Mouse (Mus musculus): Measurements from ENCODE around the gene Abraxas2. TPM values are rescaled to one million over a fixed set of nuclear protein-coding genes. Genes with fewer than 3 reads are reported as not detected.

Abraxas2 gene
- polyA plus RNA-seq, 1 experiment from 2014 or later: 35.7 TPM

GRCm38 (mm10) chr7:132925227-132925626 lies 66.2 kb downstream of the Abraxas2 start:
- Histone ChIP-seq H3K4me3 (ENCODE audit: low read length) (no peak overlapping the region), H3K4me2 (ENCODE audit: low read length) (no peak overlapping the region), H3K4me1 (ENCODE audit: control insufficient read depth, insufficient read depth, low read depth, low read length) (peaks cover 1% of the 10 kb centered on the region; the same call in 1 of the 2 replicates), H3K27me3 (replicated peaks; ENCODE audit: control insufficient read depth, insufficient read depth, low read length) (no peaks in the 10 kb centered on the region; the same call in 1 of the 2 replicates), H3K9me3 (ENCODE audit: control insufficient read depth, low read length) (no peaks in the 10 kb centered on the region), H3K36me3 (ENCODE audit: control insufficient read depth, insufficient read depth, low read length) (no peaks in the 10 kb centered on the region), H3K27ac (ENCODE audit: low read depth, low read length) (no peak overlapping the region), H3K9ac (ENCODE audit: low read depth, low read length) (no peak overlapping the region)
- no peak for ATAC-seq
- WGBS: 90% methylated on average over 2 of the region's 2 CpGs

- WGBS: 59% methylated on average over 3 of the region's 3 CpGs
- Histone ChIP-seq H3K4me2 (ENCODE audit: low read length) (no peak overlapping the region), H3K27ac (ENCODE audit: low read depth, low read length) (no peak overlapping the region), H3K4me3 (ENCODE audit: low read length) (no peak overlapping the region), H3K9ac (ENCODE audit: low read depth, low read length) (no peak overlapping the region), H3K9me3 (ENCODE audit: control insufficient read depth, low read length) (no peaks in the 10 kb centered on the region), H3K36me3 (ENCODE audit: control insufficient read depth, insufficient read depth, low read length) (no peaks in the 10 kb centered on the region), H3K4me1 (ENCODE audit: control insufficient read depth, insufficient read depth, low read depth, low read length) (peaks cover 5% of the 10 kb centered on the region), H3K27me3 (replicated peaks; ENCODE audit: control insufficient read depth, insufficient read depth, low read length) (no peaks in the 10 kb centered on the region; the same call in 1 of the 2 replicates)
- ATAC-seq: no peak
Measured at GRCm38 (mm10) chr7:132927201-132927600, 68.2 kb downstream of the Abraxas2 start.

GRCm38 (mm10) chr7:132930055-132930454 lies 71.0 kb downstream of the Abraxas2 start:
- H3K4me1 ChIP-seq (ENCODE audit: control insufficient read depth, insufficient read depth, low read depth, low read length): peaks cover 14% of the 10 kb centered on the region
- peak overlapping the region; percentile 65 for H3K4me2 ChIP-seq (ENCODE audit: low read length)
- peak overlapping the region; percentile 86 for H3K4me3 ChIP-seq (ENCODE audit: low read length)
- ATAC-seq: no peak
- H3K36me3 ChIP-seq (ENCODE audit: control insufficient read depth, insufficient read depth, low read length): no peaks in the 10 kb centered on the region
- H3K9me3 ChIP-seq (ENCODE audit: control insufficient read depth, low read length): no peaks in the 10 kb centered on the region
- no peaks in the 10 kb centered on the region for H3K27me3 ChIP-seq (replicated peaks; ENCODE audit: control insufficient read depth, insufficient read depth, low read length)
- H3K9ac ChIP-seq (ENCODE audit: low read depth, low read length): no peak overlapping the region; the same call in 1 of the 2 replicates
- WGBS: 89% methylated on average over 5 of the region's 5 CpGs
- no peak overlapping the region for H3K27ac ChIP-seq (ENCODE audit: low read depth, low read length)

GRCm38 (mm10) chr7:132930850-132931559 lies 72.0 kb downstream of the Abraxas2 start, which contains the start of gene Zranb1:
Gene Zranb1, plus strand, starts transcription at chr7:132931142.
- peak within 1 kb of the TSS; percentile 86 for H3K4me3 ChIP-seq (ENCODE audit: low read length)
- H3K27ac ChIP-seq (ENCODE audit: low read depth, low read length): peak within 1 kb of the TSS; percentile 99
- H3K4me1 ChIP-seq (ENCODE audit: control insufficient read depth, insufficient read depth, low read depth, low read length): peaks cover 14% of the 10 kb centered on the region
- no peaks in the 10 kb centered on the region for H3K36me3 ChIP-seq (ENCODE audit: control insufficient read depth, insufficient read depth, low read length)
- ATAC-seq: peak; percentile 100
- no peaks in the 10 kb centered on the region for H3K27me3 ChIP-seq (replicated peaks; ENCODE audit: control insufficient read depth, insufficient read depth, low read length)
- peak within 1 kb of the TSS; percentile 92 for H3K9ac ChIP-seq (ENCODE audit: low read depth, low read length)
- under 1% methylated on average over 69 of the region's 93 CpGs for WGBS
- H3K4me2 ChIP-seq (ENCODE audit: low read length): peak within 1 kb of the TSS; percentile 65
- no peaks in the 10 kb centered on the region for H3K9me3 ChIP-seq (ENCODE audit: control insufficient read depth, low read length)

GRCm38 (mm10) chr7:132931560-132932351 lies 72.7 kb downstream of the Abraxas2 start:
- under 1% methylated on average over 41 of the region's 55 CpGs for WGBS
- H3K9me3 ChIP-seq (ENCODE audit: control insufficient read depth, low read length): no peaks in the 10 kb centered on the region
- H3K27me3 ChIP-seq (replicated peaks; ENCODE audit: control insufficient read depth, insufficient read depth, low read length): no peaks in the 10 kb centered on the region
- ATAC-seq: no peak
- H3K4me1 ChIP-seq (ENCODE audit: control insufficient read depth, insufficient read depth, low read depth, low read length): peaks cover 14% of the 10 kb centered on the region
- H3K27ac ChIP-seq (ENCODE audit: low read depth, low read length): peak overlapping the region; percentile 99
- no peaks in the 10 kb centered on the region for H3K36me3 ChIP-seq (ENCODE audit: control insufficient read depth, insufficient read depth, low read length)
- H3K4me3 ChIP-seq (ENCODE audit: low read length): peak overlapping the region; percentile 86
- H3K4me2 ChIP-seq (ENCODE audit: low read length): peak overlapping the region; percentile 63
- H3K9ac ChIP-seq (ENCODE audit: low read depth, low read length): peak overlapping the region; percentile 92

- Histone ChIP-seq H3K4me2 (ENCODE audit: low read length) (no peak overlapping the region), H3K9ac (ENCODE audit: low read depth, low read length) (no peak overlapping the region), H3K4me3 (ENCODE audit: low read length) (no peak overlapping the region), H3K4me1 (ENCODE audit: control insufficient read depth, insufficient read depth, low read depth, low read length) (peaks cover 14% of the 10 kb centered on the region), H3K9me3 (ENCODE audit: control insufficient read depth, low read length) (no peaks in the 10 kb centered on the region), H3K27ac (ENCODE audit: low read depth, low read length) (no peak overlapping the region), H3K36me3 (ENCODE audit: control insufficient read depth, insufficient read depth, low read length) (no peaks in the 10 kb centered on the region), H3K27me3 (replicated peaks; ENCODE audit: control insufficient read depth, insufficient read depth, low read length) (no peaks in the 10 kb centered on the region)
- no peak for ATAC-seq
- WGBS: 75% methylated on average over 1 of the region's 1 CpGs
Measured at GRCm38 (mm10) chr7:132933331-132933730, 74.3 kb downstream of the Abraxas2 start.

Other genes with a start within 250 kb of the Abraxas2 start
- gene Lhpp, start 248.6 kb upstream of the Abraxas2 start, polyA plus RNA-seq (2015; fragmentation: Nextera tagmentation; extraction: Ambion mirVana): 56.2 and 56.4 TPM in 2 replicates
- gene Fam53b, start 45.3 kb upstream of the Abraxas2 start, polyA plus RNA-seq (2015; fragmentation: Nextera tagmentation; extraction: Ambion mirVana): 14.7 and 16.3 TPM in 2 replicates
- gene Eef1akmt2, start 6.6 kb upstream of the Abraxas2 start, polyA plus RNA-seq (2015; fragmentation: Nextera tagmentation; extraction: Ambion mirVana): 79.0 and 87.6 TPM in 2 replicates
- 14.1 and 14.9 TPM in 2 replicates for gene Zranb1, start 71.9 kb downstream of the Abraxas2 start, polyA plus RNA-seq (2015; fragmentation: Nextera tagmentation; extraction: Ambion mirVana)